ENCODE assay signal across 8 mouse cellular contexts in the genomic region with DNA sequence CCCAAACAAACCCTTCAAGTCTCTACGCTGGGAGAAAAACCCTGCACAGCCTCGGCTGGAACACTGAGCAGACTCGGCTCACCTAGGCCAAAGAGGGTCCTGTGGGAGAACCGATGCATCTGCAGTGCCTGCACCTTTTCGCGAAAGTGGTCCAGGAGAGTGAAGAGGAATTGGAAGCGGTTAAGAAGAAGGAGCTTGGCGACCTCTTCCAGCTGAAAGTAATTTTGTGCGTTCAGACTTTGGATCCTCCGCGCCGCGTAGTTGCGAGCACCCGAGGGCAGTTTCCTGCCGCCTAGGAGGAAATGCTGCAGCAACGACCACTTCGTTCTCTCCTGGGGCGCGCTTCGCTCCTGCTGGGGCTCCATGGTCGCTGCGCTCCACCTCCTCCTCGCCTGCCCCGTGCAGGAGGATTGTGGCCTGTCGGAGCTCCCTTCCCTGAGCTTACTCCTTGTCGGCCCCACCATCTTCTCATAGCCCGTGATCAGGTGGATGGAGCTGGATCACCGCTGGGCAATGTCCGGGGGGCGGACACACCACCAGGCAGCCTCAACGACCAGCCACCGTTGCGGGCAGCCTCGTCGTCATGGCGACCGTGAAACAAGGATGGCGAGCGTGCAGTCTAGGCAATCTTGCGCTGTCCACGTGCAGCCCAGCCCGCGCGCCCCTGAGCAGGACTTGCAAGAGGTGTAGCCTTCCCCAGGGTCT. TPM values are rescaled to one million over a fixed set of nuclear protein-coding genes. Genes with fewer than 3 reads are reported as not detected.
DNase-seq lines count a peak whose midpoint lies in the region; ATAC-seq and TF ChIP-seq lines count a peak whose summit lies in the region.

TSS of gene Dpy19l2 (minus strand) at position 594 of the 705 bp plus-strand sequence.

- H3K27me3 ChIP-seq in E14TG2a.4 (ENCODE audit: insufficient read depth, low read length), result peaks cover 33% of the 10 kb centered on the region
- no peaks in the 10 kb centered on the region for H3K27me3 ChIP-seq in forebrain, embryonic 11.5 days (ENCODE audit: control insufficient read depth, insufficient read depth, low read length)
- 0 out of 2 replicates have a peak, but pooled peaks cover 6% of the 10 kb centered on the region for H3K27me3 ChIP-seq in hindbrain, embryonic 14.5 days (ENCODE audit: control insufficient read depth, insufficient read depth, low read length)
- H3K27me3 ChIP-seq in liver, embryonic 11.5 days (replicated peaks; ENCODE audit: control insufficient read depth, insufficient read depth, low read length), result peaks cover 5% of the 10 kb centered on the region; the same call in 1 of the 2 replicates

- no peaks in the 10 kb centered on the region for H3K36me3 ChIP-seq in E14TG2a.4 (ENCODE audit: insufficient read depth, low read length)
- no peaks in the 10 kb centered on the region for H3K36me3 ChIP-seq in forebrain, embryonic 11.5 days (ENCODE audit: control insufficient read depth, insufficient read depth, low read length)
- no peaks in the 10 kb centered on the region for H3K36me3 ChIP-seq in hindbrain, embryonic 14.5 days (replicated peaks; ENCODE audit: control insufficient read depth, insufficient read depth)
- no peaks in the 10 kb centered on the region for H3K36me3 ChIP-seq in liver, embryonic 11.5 days (ENCODE audit: control insufficient read depth, insufficient read depth, low read length)

- TF ChIP-seq CTCF in E14TG2a.4 (conservative IDR thresholded peaks at IDR 0.05; ENCODE audit: low read length), result no peak

- H3K4me1 ChIP-seq in E14TG2a.4 (replicated peaks; ENCODE audit: low read depth, low read length), result peaks cover 13% of the 10 kb centered on the region
- H3K4me1 ChIP-seq in forebrain, embryonic 11.5 days (replicated peaks; ENCODE audit: control insufficient read depth, insufficient read depth, low read length), result 0 out of 2 replicates have a peak, but pooled peaks cover 1% of the 10 kb centered on the region
- 0 out of 2 replicates have a peak, but pooled peaks cover 4% of the 10 kb centered on the region for H3K4me1 ChIP-seq in hindbrain, embryonic 14.5 days (replicated peaks; ENCODE audit: control insufficient read depth, insufficient read depth, low read length)
- H3K4me1 ChIP-seq in liver, embryonic 11.5 days (replicated peaks; ENCODE audit: control insufficient read depth, insufficient read depth, low read length), result no peaks in the 10 kb centered on the region

- H3K4me3 ChIP-seq in E14TG2a.4 (replicated peaks; ENCODE audit: low read length), result peak within 1 kb of the TSS; percentile 72
- peak within 1 kb of the TSS; percentile 41 for H3K4me3 ChIP-seq in forebrain, embryonic 11.5 days (ENCODE audit: low read depth, low read length)
- H3K4me3 ChIP-seq in hindbrain, embryonic 14.5 days (replicated peaks; ENCODE audit: low read length), result peak within 1 kb of the TSS; percentile 40
- H3K4me3 ChIP-seq in liver, embryonic 11.5 days (ENCODE audit: low read depth, low read length), result peak within 1 kb of the TSS; percentile 44

- H3K27ac ChIP-seq in forebrain, embryonic 11.5 days (ENCODE audit: low read depth, low read length), result no peak within 1 kb of the TSS
- H3K27ac ChIP-seq in hindbrain, embryonic 14.5 days, result no peak within 1 kb of the TSS
- no peak within 1 kb of the TSS for H3K27ac ChIP-seq in liver, embryonic 11.5 days (ENCODE audit: low read depth, low read length)

- DNase-seq in adrenal gland, postnatal 14 days, result peak; percentile 25
- no peak for DNase-seq in adrenal gland, adult 18-20 months (ENCODE audit: low spot score in 2 of 2)
- peak; percentile 86 for DNase-seq in forebrain, embryonic 11.5 days (ENCODE audit: low spot score)
- peak; percentile 63 for DNase-seq in hindbrain, embryonic 14.5 days (ENCODE audit: low spot score)
- DNase-seq in liver, embryonic 11.5 days (ENCODE audit: low spot score), result no peak
- peak; percentile 20 for DNase-seq in right cerebral cortex, adult 18-20 months
- DNase-seq in gastrocnemius, adult 8-10 months (ENCODE audit: low spot score in 2 of 2), result no peak

- H3K9ac ChIP-seq in forebrain, embryonic 11.5 days (ENCODE audit: low read length), result peak within 1 kb of the TSS; percentile 65
- peak within 1 kb of the TSS; percentile 58 for H3K9ac ChIP-seq in hindbrain, embryonic 14.5 days
- H3K9ac ChIP-seq in liver, embryonic 11.5 days (ENCODE audit: low read depth, low read length), result 0 out of 2 replicates have a peak within 1 kb of the TSS, but pooled peaks have one; percentile 4

- peaks cover 6% of the 10 kb centered on the region; the same call in 1 of the 2 replicates for H3K9me3 ChIP-seq in E14TG2a.4 (ENCODE audit: low read length)
- H3K9me3 ChIP-seq in forebrain, embryonic 11.5 days (ENCODE audit: control insufficient read depth, low read length), result no peaks in the 10 kb centered on the region; the same call in 1 of the 2 replicates
- H3K9me3 ChIP-seq in hindbrain, embryonic 14.5 days (ENCODE audit: control insufficient read depth, low read length), result no peaks in the 10 kb centered on the region
- H3K9me3 ChIP-seq in liver, embryonic 11.5 days (ENCODE audit: control insufficient read depth, low read length), result no peaks in the 10 kb centered on the region

- peak within 1 kb of the TSS; percentile 89 for H3K4me2 ChIP-seq in forebrain, embryonic 11.5 days (ENCODE audit: low read depth, low read length, severe bottlenecking)
- H3K4me2 ChIP-seq in hindbrain, embryonic 14.5 days (replicated peaks), result peak within 1 kb of the TSS; percentile 91
- peak within 1 kb of the TSS; percentile 71 for H3K4me2 ChIP-seq in liver, embryonic 11.5 days

- 1% methylated on average over 45 of the region's 45 CpGs for WGBS in forebrain, embryonic 11.5 days
- WGBS in hindbrain, embryonic 14.5 days, result under 1% methylated on average over 45 of the region's 45 CpGs
- 2% methylated on average over 45 of the region's 45 CpGs for WGBS in liver, embryonic 11.5 days

- ATAC-seq in forebrain, embryonic 11.5 days (replicated peaks; ENCODE audit: low FRiP score), result peak; percentile 95
- ATAC-seq in hindbrain, embryonic 14.5 days (ENCODE audit: low FRiP score), result peak; percentile 93
- peak; percentile 39; the same call in 1 of the 2 replicates for ATAC-seq in liver, embryonic 11.5 days (replicated peaks; ENCODE audit: low FRiP score)

RNA-seq across cellular contexts. Expression of gene Dpy19l2, which starts in this region (rescaled TPM):
- not detected in 2 replicates for total RNA-seq in adrenal gland, postnatal 14 days (2021)
- total RNA-seq in adrenal gland, adult 18-20 months (2021), result not detected
- 0.07 and 0.27 TPM in 2 replicates for polyA plus RNA-seq in forebrain, embryonic 11.5 days (2014; fragmentation: Nextera tagmentation; extraction: Ambion mirVana)
- 0.40 and 0.48 TPM in 2 replicates for polyA plus RNA-seq in hindbrain, embryonic 14.5 days (2014; fragmentation: Nextera tagmentation; extraction: Ambion mirVana)
- 0.08 TPM in 2 replicates for polyA plus RNA-seq in liver, embryonic 11.5 days (2014; fragmentation: Nextera tagmentation; extraction: Ambion mirVana)
- not detected for total RNA-seq in gastrocnemius, adult 8-10 months (2022)

Comparison
In these comparisons a context has a peak if more than half of its experiments do, and no peak if none do; other contexts are left out.
1. Peak in DNase-seq in adrenal gland, postnatal 14 days; RNA of the gene not detected or under 1 TPM.
2. Peak in DNase-seq, ATAC-seq, H3K4me3 ChIP-seq, H3K9ac ChIP-seq and H3K4me2 ChIP-seq in forebrain, embryonic 11.5 days; RNA of the gene not detected or under 1 TPM.
3. Peak in DNase-seq, ATAC-seq, H3K4me3 ChIP-seq, H3K9ac ChIP-seq and H3K4me2 ChIP-seq in hindbrain, embryonic 14.5 days; RNA of the gene not detected or under 1 TPM.
4. Peak in ATAC-seq, H3K4me3 ChIP-seq, H3K9ac ChIP-seq and H3K4me2 ChIP-seq in liver, embryonic 11.5 days; RNA of the gene not detected or under 1 TPM.
5. ATAC-seq: peak in every context shown above with its lines; median percentile 95 in forebrain, embryonic 11.5 days; 93 in hindbrain, embryonic 14.5 days; 39 in liver, embryonic 11.5 days.
6. H3K9ac ChIP-seq: peak in every context shown above with its lines; median percentile 65 in forebrain, embryonic 11.5 days; 58 in hindbrain, embryonic 14.5 days; 4 in liver, embryonic 11.5 days.